Mouse (Mus musculus): ENCODE results near the gene Rfx8. TPM values are rescaled to one million over a fixed set of nuclear protein-coding genes. Genes with fewer than 3 reads are reported as not detected.

The Rfx8 gene
- polyA plus RNA-seq, 1 experiment from 2014 or later = 0.23 TPM

- Histone ChIP-seq H3K9me3 (ENCODE audit: control insufficient read depth, low read length) (no peaks in the 10 kb centered on the region), H3K27me3 (replicated peaks; ENCODE audit: control insufficient read depth, insufficient read depth, low read length) (no peaks in the 10 kb centered on the region), H3K27ac (ENCODE audit: low read depth, low read length) (no peak overlapping the region), H3K36me3 (ENCODE audit: control insufficient read depth, insufficient read depth, low read length) (no peaks in the 10 kb centered on the region), H3K4me3 (ENCODE audit: low read length) (no peak overlapping the region), H3K4me2 (ENCODE audit: low read length) (no peak overlapping the region), H3K9ac (ENCODE audit: low read depth, low read length) (no peak overlapping the region), H3K4me1 (ENCODE audit: control insufficient read depth, insufficient read depth, low read depth, low read length) (no peaks in the 10 kb centered on the region)
- no peak for ATAC-seq
- WGBS = 49% methylated on average over 4 of the region's 4 CpGs
Measured at GRCm38 (mm10) chr1:39691061-39691460, 29.7 kb downstream of the Rfx8 start.

GRCm38 (mm10) chr1:39688573-39688972, 32.2 kb downstream of the Rfx8 start:
- H3K4me2 ChIP-seq (ENCODE audit: low read length) = no peak overlapping the region
- H3K9ac ChIP-seq (ENCODE audit: low read depth, low read length) = no peak overlapping the region
- no peaks in the 10 kb centered on the region for H3K36me3 ChIP-seq (ENCODE audit: control insufficient read depth, insufficient read depth, low read length)
- H3K9me3 ChIP-seq (ENCODE audit: control insufficient read depth, low read length) = no peaks in the 10 kb centered on the region
- no peak overlapping the region for H3K27ac ChIP-seq (ENCODE audit: low read depth, low read length)
- H3K4me1 ChIP-seq (ENCODE audit: control insufficient read depth, insufficient read depth, low read depth, low read length) = no peaks in the 10 kb centered on the region
- 72% methylated on average over 6 of the region's 6 CpGs for WGBS
- H3K27me3 ChIP-seq (replicated peaks; ENCODE audit: control insufficient read depth, insufficient read depth, low read length) = no peaks in the 10 kb centered on the region
- H3K4me3 ChIP-seq (ENCODE audit: low read length) = no peak overlapping the region
- no peak for ATAC-seq

GRCm38 (mm10) chr1:39687279-39687678, 33.5 kb downstream of the Rfx8 start:
- Histone ChIP-seq H3K27ac (ENCODE audit: low read depth, low read length) (no peak overlapping the region), H3K4me3 (ENCODE audit: low read length) (no peak overlapping the region), H3K27me3 (replicated peaks; ENCODE audit: control insufficient read depth, insufficient read depth, low read length) (no peaks in the 10 kb centered on the region), H3K9ac (ENCODE audit: low read depth, low read length) (no peak overlapping the region), H3K4me2 (ENCODE audit: low read length) (no peak overlapping the region), H3K9me3 (ENCODE audit: control insufficient read depth, low read length) (no peaks in the 10 kb centered on the region), H3K36me3 (ENCODE audit: control insufficient read depth, insufficient read depth, low read length) (no peaks in the 10 kb centered on the region), H3K4me1 (ENCODE audit: control insufficient read depth, insufficient read depth, low read depth, low read length) (no peaks in the 10 kb centered on the region)
- WGBS = 77% methylated on average over 9 of the region's 9 CpGs
- no peak for ATAC-seq

GRCm38 (mm10) chr1:39685841-39686240, 35.0 kb downstream of the Rfx8 start:
- 4% methylated on average over 1 of the region's 1 CpGs for WGBS
- ATAC-seq = peak; percentile 76; the same call in 1 of the 2 replicates
- Histone ChIP-seq H3K27me3 (replicated peaks; ENCODE audit: control insufficient read depth, insufficient read depth, low read length) (no peaks in the 10 kb centered on the region), H3K27ac (ENCODE audit: low read depth, low read length) (no peak overlapping the region), H3K36me3 (ENCODE audit: control insufficient read depth, insufficient read depth, low read length) (no peaks in the 10 kb centered on the region), H3K4me1 (ENCODE audit: control insufficient read depth, insufficient read depth, low read depth, low read length) (no peaks in the 10 kb centered on the region), H3K9ac (ENCODE audit: low read depth, low read length) (no peak overlapping the region), H3K9me3 (ENCODE audit: control insufficient read depth, low read length) (no peaks in the 10 kb centered on the region), H3K4me3 (ENCODE audit: low read length) (no peak overlapping the region), H3K4me2 (ENCODE audit: low read length) (no peak overlapping the region)

GRCm38 (mm10) chr1:39681638-39682037, 39.2 kb downstream of the Rfx8 start:
- no peak overlapping the region for H3K4me3 ChIP-seq (ENCODE audit: low read length)
- H3K27ac ChIP-seq (ENCODE audit: low read depth, low read length) = no peak overlapping the region
- WGBS = 94% methylated on average over 5 of the region's 5 CpGs
- H3K36me3 ChIP-seq (ENCODE audit: control insufficient read depth, insufficient read depth, low read length) = no peaks in the 10 kb centered on the region
- H3K27me3 ChIP-seq (replicated peaks; ENCODE audit: control insufficient read depth, insufficient read depth, low read length) = no peaks in the 10 kb centered on the region
- no peaks in the 10 kb centered on the region for H3K4me1 ChIP-seq (ENCODE audit: control insufficient read depth, insufficient read depth, low read depth, low read length)
- H3K9me3 ChIP-seq (ENCODE audit: control insufficient read depth, low read length) = no peaks in the 10 kb centered on the region
- no peak overlapping the region for H3K9ac ChIP-seq (ENCODE audit: low read depth, low read length)
- no peak for ATAC-seq
- no peak overlapping the region for H3K4me2 ChIP-seq (ENCODE audit: low read length)

GRCm38 (mm10) chr1:39680546-39680945, 40.3 kb downstream of the Rfx8 start:
- H3K27ac ChIP-seq (ENCODE audit: low read depth, low read length) = no peak overlapping the region
- no peak overlapping the region for H3K4me3 ChIP-seq (ENCODE audit: low read length)
- H3K4me1 ChIP-seq (ENCODE audit: control insufficient read depth, insufficient read depth, low read depth, low read length) = no peaks in the 10 kb centered on the region
- no peak for ATAC-seq
- no peaks in the 10 kb centered on the region for H3K9me3 ChIP-seq (ENCODE audit: control insufficient read depth, low read length)
- no peaks in the 10 kb centered on the region for H3K36me3 ChIP-seq (ENCODE audit: control insufficient read depth, insufficient read depth, low read length)
- 76% methylated on average over 6 of the region's 6 CpGs for WGBS
- H3K27me3 ChIP-seq (replicated peaks; ENCODE audit: control insufficient read depth, insufficient read depth, low read length) = no peaks in the 10 kb centered on the region
- H3K4me2 ChIP-seq (ENCODE audit: low read length) = no peak overlapping the region
- H3K9ac ChIP-seq (ENCODE audit: low read depth, low read length) = no peak overlapping the region

- no peaks in the 10 kb centered on the region for H3K36me3 ChIP-seq (ENCODE audit: control insufficient read depth, insufficient read depth, low read length)
- no peak for ATAC-seq
- no peaks in the 10 kb centered on the region for H3K27me3 ChIP-seq (replicated peaks; ENCODE audit: control insufficient read depth, insufficient read depth, low read length)
- H3K9me3 ChIP-seq (ENCODE audit: control insufficient read depth, low read length) = no peaks in the 10 kb centered on the region
- whole genome bisulfite sequencing = 74% methylated on average over 8 of the region's 8 CpGs
- H3K4me1 ChIP-seq (ENCODE audit: control insufficient read depth, insufficient read depth, low read depth, low read length) = no peaks in the 10 kb centered on the region
- no peak overlapping the region for H3K9ac ChIP-seq (ENCODE audit: low read depth, low read length)
- H3K27ac ChIP-seq (ENCODE audit: low read depth, low read length) = no peak overlapping the region
- no peak overlapping the region for H3K4me3 ChIP-seq (ENCODE audit: low read length)
- H3K4me2 ChIP-seq (ENCODE audit: low read length) = no peak overlapping the region
Measured at GRCm38 (mm10) chr1:39678883-39679282, 41.9 kb downstream of the Rfx8 start.

GRCm38 (mm10) chr1:39676221-39676876, 44.4 kb downstream of the Rfx8 start:
- Histone ChIP-seq H3K4me3 (ENCODE audit: low read length) (no peak overlapping the region), H3K4me2 (ENCODE audit: low read length) (no peak overlapping the region), H3K4me1 (ENCODE audit: control insufficient read depth, insufficient read depth, low read depth, low read length) (no peaks in the 10 kb centered on the region), H3K36me3 (ENCODE audit: control insufficient read depth, insufficient read depth, low read length) (no peaks in the 10 kb centered on the region), H3K9ac (ENCODE audit: low read depth, low read length) (no peak overlapping the region), H3K27ac (ENCODE audit: low read depth, low read length) (no peak overlapping the region), H3K27me3 (replicated peaks; ENCODE audit: control insufficient read depth, insufficient read depth, low read length) (no peaks in the 10 kb centered on the region), H3K9me3 (ENCODE audit: control insufficient read depth, low read length) (no peaks in the 10 kb centered on the region)
- ATAC-seq = no peak
- WGBS = 85% methylated on average over 5 of the region's 5 CpGs

GRCm38 (mm10) chr1:39672362-39673105, 48.3 kb downstream of the Rfx8 start:
- Histone ChIP-seq H3K4me3 (ENCODE audit: low read length) (no peak overlapping the region), H3K4me1 (ENCODE audit: control insufficient read depth, insufficient read depth, low read depth, low read length) (no peaks in the 10 kb centered on the region), H3K36me3 (ENCODE audit: control insufficient read depth, insufficient read depth, low read length) (no peaks in the 10 kb centered on the region), H3K27ac (ENCODE audit: low read depth, low read length) (no peak overlapping the region), H3K9me3 (ENCODE audit: control insufficient read depth, low read length) (no peaks in the 10 kb centered on the region), H3K9ac (ENCODE audit: low read depth, low read length) (no peak overlapping the region), H3K4me2 (ENCODE audit: low read length) (no peak overlapping the region), H3K27me3 (replicated peaks; ENCODE audit: control insufficient read depth, insufficient read depth, low read length) (no peaks in the 10 kb centered on the region)
- no peak for ATAC-seq
- 75% methylated on average over 9 of the region's 9 CpGs for WGBS
